Mouse (Mus musculus) embryonic facial prominence, embryonic 14.5 days (tissue): ENCODE data around the gene Otulinl. TPM values are rescaled to one million over a fixed set of nuclear protein-coding genes. Genes with fewer than 3 reads are reported as not detected.
"Not testable (repeated sequence)": the region's sequence is repeated elsewhere in the genome, so short reads cannot be mapped to it uniquely, and the experiment has no call there.

Source experiments
- ATAC-seq: fragments of 200-750 bp; cut with Nextera tagmentation; 2 replicates; pipeline ENCODE4 v1.8.0; 2017; ENCODE audit warnings: low read depth, moderate number of reproducible peaks, moderate TSS enrichment
- DNase-seq: peaks from one replicate; pipeline ENCODE4 v3.0.0-alpha.2; 2015; ENCODE audit warnings: low spot score
- H3K27ac ChIP-seq: fragments of 300-500 bp; sonication (generic); replicated peaks from 2 replicates; pipeline ENCODE4 v1.5.1; 2014; ENCODE audit warnings: low read depth, mild to moderate bottlenecking, low read length, moderate library complexity
- H3K27me3 ChIP-seq: fragments of 300-500 bp; sonication (generic); replicated peaks from 2 replicates; pipeline ENCODE4 v1.6.1; 2014; ENCODE audit warnings: low read length; ENCODE audit not compliant: control insufficient read depth, insufficient read depth
- H3K36me3 ChIP-seq: fragments of 300-500 bp; sonication (generic); 2 replicates; pipeline ENCODE4 v1.6.1; 2014; ENCODE audit warnings: low read length, mixed read lengths; ENCODE audit not compliant: control insufficient read depth, insufficient read depth
- H3K4me1 ChIP-seq: fragments of 300-500 bp; sonication (generic); 2 replicates; pipeline ENCODE4 v1.6.1; 2014; ENCODE audit warnings: antibody characterized with exemption, low read length; ENCODE audit not compliant: control insufficient read depth, insufficient read depth
- H3K4me2 ChIP-seq: fragments of 300-500 bp; sonication (generic); 2 replicates; pipeline ENCODE4 v1.6.1; 2014; ENCODE audit warnings: low read depth, mild to moderate bottlenecking, low read length, moderate library complexity, mixed read lengths
- H3K4me3 ChIP-seq: fragments of 300-500 bp; sonication (generic); 2 replicates; pipeline ENCODE4 v1.5.1; 2014; ENCODE audit warnings: low read depth, mild to moderate bottlenecking, low read length
- H3K9ac ChIP-seq: fragments of 300-500 bp; sonication (generic); 2 replicates; pipeline ENCODE4 v1.6.1; 2014; ENCODE audit warnings: low read depth, mild to moderate bottlenecking, low read length, moderate library complexity, mixed read lengths
- H3K9me3 ChIP-seq: fragments of 300-500 bp; sonication (generic); 2 replicates; pipeline ENCODE4 v1.6.1; 2016; ENCODE audit warnings: low read length; ENCODE audit not compliant: control insufficient read depth
- WGBS: fragments of 180-500 bp; shearing (Covaris S2); extraction: QIAGEN DNeasy Blood & Tissue Kit; methylation state at CpG from one replicate; pipeline ENCODE4 v1.1.7; 2014; 5-methylcytosine and 5-hydroxymethylcytosine counted together
- polyA plus RNA-seq: library from polyadenylated mRNA; unstranded; fragments of >200 nt; fragmentation: Nextera tagmentation; extraction: Ambion mirVana; gene quantifications from 2 replicates; pipeline ENCODE4 v1.2.1, GENCODE M21; 2014

The Otulinl gene
- polyA plus RNA-seq: 20.1 and 23.5 TPM in 2 replicates

DNA sequence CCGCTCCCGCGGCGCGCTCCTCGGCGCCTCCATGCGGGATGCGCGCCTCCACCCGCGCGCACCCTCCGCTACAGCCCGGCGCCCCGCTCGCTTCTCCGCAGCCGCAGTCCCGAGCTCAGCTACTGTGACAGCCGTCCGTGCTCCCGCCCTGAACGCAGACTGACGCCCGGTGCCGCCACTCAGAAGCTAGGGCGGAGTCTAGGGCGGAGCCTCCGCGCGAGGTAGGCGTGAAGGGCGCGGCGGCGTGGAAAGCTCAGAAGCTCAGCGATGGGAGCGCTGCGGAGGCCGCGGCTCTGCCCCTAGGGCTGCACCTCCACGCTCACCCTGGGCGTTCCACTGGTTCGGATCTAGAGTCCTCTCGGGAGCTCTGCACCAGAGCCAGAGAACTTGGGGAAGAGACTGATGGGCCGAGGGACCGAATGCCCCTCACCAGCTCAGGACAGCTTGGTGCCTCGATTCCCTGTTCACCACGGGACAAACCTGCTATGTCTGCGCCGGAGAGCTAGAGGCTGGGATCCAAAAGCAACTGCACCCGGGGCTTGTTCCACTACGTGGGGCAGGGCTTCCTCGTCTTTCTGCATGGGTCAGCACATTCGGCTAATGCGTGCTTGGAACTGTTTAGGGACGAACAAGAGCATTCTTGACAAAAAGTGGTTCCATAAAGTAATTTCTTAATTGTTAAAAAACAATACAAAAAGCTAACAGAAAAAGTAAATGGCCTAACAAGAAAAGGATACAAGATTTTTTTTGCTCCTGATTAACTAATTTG lies at the start of gene Otulinl:
TSS of gene Otulinl (minus strand) at position 161 of the 769 bp plus-strand sequence.
- Histone ChIP-seq H3K27me3 (no peaks in the 10 kb centered on the region), H3K4me2 (peak within 1 kb of the TSS; percentile 74), H3K36me3 (no peaks in the 10 kb centered on the region), H3K9me3 (no peaks in the 10 kb centered on the region), H3K4me1 (peaks cover 4% of the 10 kb centered on the region; the same call in 1 of the 2 replicates), H3K27ac (peak within 1 kb of the TSS; percentile 74), H3K4me3 (peak within 1 kb of the TSS; percentile 72), H3K9ac (peak within 1 kb of the TSS; percentile 74)
- ATAC-seq (peak; percentile 100), DNase-seq (peak; percentile 95)
- WGBS: 2% methylated on average over 39 of the region's 59 CpGs

DNA sequence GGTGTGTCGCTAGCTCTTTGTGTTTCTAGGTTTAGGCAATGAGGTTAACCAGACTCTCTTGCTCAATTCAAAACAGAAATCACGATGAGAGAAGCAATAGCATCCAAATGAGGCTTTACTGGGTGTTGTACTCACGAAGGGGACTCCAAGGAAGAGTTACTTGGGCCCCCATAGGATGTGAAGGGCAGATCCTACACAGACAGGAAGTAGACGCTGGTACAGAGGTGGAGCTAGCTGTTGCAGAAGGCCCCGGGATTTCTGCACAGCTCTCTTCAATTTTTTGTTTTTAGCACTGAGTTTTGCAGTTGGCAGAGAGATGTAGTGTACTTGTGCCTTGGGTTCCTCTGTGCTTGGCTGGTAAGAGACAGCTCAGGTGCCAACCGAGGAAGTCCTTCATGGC lies 44.8 kb upstream of the Otulinl start:
- Histone ChIP-seq H3K4me3 (no peak overlapping the region), H3K9me3 (no peaks in the 10 kb centered on the region), H3K4me1 (no peaks in the 10 kb centered on the region), H3K27ac (no peak overlapping the region), H3K36me3 (peaks cover 10% of the 10 kb centered on the region; the same call in 1 of the 2 replicates), H3K9ac (no peak overlapping the region), H3K4me2 (no peak overlapping the region), H3K27me3 (no peaks in the 10 kb centered on the region)
- ATAC-seq (no peak), DNase-seq (no peak)
- 71% methylated on average over 6 of the region's 6 CpGs for WGBS

DNA sequence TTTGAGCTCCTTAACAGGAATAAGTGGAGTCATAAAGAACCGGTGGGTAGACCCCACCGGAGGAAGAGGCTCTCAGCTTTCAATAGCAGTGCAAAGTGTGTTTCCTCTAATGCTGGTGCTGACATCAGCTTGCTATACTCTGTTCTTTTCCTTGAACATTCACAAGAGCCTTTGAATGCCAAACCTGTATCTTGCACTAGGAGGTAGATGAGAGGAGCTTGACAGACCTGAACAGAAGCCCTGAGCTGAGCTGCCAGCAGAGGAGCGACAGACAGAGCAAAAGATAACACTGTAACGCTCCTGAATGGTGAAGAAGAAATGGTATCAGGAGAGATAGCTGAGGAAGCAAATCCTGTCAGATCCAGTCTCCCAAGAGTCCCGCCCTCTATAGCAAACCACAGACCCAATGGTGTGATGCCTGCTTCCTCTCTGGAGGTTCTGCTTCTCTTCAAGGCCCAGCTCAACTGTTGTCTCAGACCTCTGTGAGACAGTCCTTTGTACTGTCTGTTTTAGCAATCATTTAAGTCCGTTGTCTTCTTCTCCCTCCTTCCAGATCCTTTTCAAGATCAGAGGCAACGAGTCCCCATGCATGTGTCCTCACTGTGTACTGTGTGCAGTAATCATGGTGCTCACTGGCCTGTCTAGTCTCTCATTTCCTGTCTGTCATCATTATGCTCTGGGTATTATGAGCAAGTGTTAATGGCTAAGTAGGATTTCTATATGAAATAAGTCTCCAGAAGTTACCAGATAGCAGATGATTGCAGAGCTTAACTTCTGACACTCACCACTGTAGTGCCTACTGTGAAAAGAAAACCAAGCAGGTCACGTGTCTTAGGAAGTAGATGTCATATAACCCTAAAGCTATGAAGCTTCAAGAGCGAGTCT lies 43.7 kb upstream of the Otulinl start:
- Histone ChIP-seq H3K27ac (peak overlapping the region; percentile 59; the same call in 1 of the 2 replicates), H3K4me3 (no peak overlapping the region), H3K9me3 (no peaks in the 10 kb centered on the region), H3K36me3 (peaks cover 4% of the 10 kb centered on the region; the same call in 1 of the 2 replicates), H3K4me2 (no peak overlapping the region), H3K9ac (no peak overlapping the region), H3K27me3 (no peaks in the 10 kb centered on the region), H3K4me1 (no peaks in the 10 kb centered on the region)
- WGBS: 59% methylated on average over 9 of the region's 9 CpGs
- ATAC-seq (no peak), DNase-seq (no peak)

DNA sequence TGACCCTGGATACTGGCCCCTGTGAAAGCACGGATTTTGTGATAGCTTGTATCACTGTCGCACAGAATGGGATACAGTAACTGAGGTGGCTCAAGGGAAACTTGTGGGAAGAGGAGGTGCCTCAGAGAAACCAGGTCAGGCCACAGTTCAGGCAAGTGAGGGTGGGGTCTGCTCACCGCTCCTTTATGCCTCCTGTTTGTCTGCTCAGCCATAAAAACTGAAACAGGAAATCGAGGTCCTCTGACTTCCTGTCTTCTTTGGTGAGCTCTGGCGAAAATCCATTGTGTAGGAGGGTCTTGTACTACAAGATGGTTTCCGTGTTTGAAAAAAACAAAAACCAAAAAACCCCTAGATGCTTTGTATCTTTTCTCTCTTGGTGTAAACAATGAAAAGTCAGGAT lies 42.9 kb upstream of the Otulinl start:
- no peaks in the 10 kb centered on the region for H3K9me3 ChIP-seq
- H3K4me1 ChIP-seq: no peaks in the 10 kb centered on the region
- 70% methylated on average over 6 of the region's 6 CpGs for WGBS
- no peak overlapping the region for H3K9ac ChIP-seq
- no peaks in the 10 kb centered on the region for H3K36me3 ChIP-seq
- peak; percentile 16 for DNase-seq
- H3K4me3 ChIP-seq: no peak overlapping the region
- H3K27me3 ChIP-seq: no peaks in the 10 kb centered on the region
- H3K4me2 ChIP-seq: no peak overlapping the region
- no peak for ATAC-seq
- no peak overlapping the region for H3K27ac ChIP-seq

DNA sequence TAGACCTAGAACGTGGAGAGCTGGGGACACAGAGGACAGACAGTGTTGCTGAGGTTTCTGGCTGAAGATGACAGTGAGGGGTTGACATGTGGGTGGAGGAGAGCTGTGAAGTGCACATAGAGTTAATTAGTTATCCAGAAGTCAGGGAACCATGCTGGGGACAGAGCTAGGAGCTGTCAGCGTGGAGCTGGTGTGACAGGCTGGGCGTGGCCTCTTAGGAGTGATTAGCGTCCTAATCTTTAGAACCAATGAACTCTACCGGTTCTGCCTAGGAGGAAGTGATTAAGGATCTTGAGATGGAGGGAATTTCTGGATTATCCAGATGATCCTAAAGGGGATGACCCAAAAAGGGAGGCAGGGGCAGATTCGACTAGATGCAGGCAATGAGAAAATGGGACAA lies 42.4 kb upstream of the Otulinl start:
- Histone ChIP-seq H3K4me2 (no peak overlapping the region), H3K9ac (no peak overlapping the region), H3K27ac (no peak overlapping the region), H3K27me3 (no peaks in the 10 kb centered on the region), H3K9me3 (no peaks in the 10 kb centered on the region), H3K36me3 (no peaks in the 10 kb centered on the region), H3K4me1 (no peaks in the 10 kb centered on the region), H3K4me3 (no peak overlapping the region)
- WGBS: 58% methylated on average over 6 of the region's 6 CpGs
- ATAC-seq (no peak), DNase-seq (no peak)

DNA sequence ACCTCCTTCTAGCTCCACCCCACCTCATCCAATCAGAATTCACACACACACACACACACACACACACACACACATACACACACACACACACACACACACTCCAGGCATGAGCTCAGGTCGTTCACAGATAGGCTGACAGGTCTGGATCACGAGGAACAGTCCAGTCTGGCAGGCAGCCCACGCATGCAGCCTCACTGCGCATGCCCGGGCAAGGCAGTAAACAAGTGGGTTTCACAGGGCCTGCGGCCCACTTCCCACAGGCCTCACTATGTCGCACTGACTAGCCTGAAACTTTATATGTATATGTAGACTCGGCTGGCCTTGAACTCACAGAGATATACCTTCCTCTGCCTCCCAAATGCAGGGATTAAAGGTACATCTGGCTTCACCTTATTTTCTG lies 38.9 kb upstream of the Otulinl start:
- not testable (repeated sequence) for DNase-seq, H3K4me3 ChIP-seq, H3K27ac ChIP-seq, H3K4me1 ChIP-seq, ATAC-seq, H3K27me3 ChIP-seq, H3K4me2 ChIP-seq, H3K9me3 ChIP-seq, H3K36me3 ChIP-seq, H3K9ac ChIP-seq
- 80% methylated on average over 8 of the region's 8 CpGs for WGBS

DNA sequence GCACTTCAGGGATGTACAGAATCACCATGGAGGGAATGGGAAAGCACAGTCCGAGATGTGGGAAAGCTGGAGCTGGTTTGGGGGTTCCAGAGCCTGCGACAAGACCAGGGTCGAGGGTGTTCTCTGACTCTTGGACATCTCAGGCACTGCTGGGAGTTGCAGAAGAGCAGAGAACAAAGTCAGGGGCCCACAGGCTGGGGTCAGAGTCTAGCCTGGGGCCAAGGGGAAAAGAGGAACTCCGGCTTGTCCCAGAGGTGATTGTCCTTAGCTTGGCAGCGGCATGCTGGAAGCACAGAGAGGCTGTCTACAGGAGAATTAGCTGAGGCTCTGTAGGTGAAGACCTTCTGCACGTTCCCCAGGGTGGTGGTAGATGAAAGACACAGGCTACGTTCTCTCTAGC lies 37.3 kb upstream of the Otulinl start:
- 67% methylated on average over 7 of the region's 7 CpGs for WGBS
- H3K27me3 ChIP-seq: no peaks in the 10 kb centered on the region
- H3K9me3 ChIP-seq: no peaks in the 10 kb centered on the region
- no peak for DNase-seq
- no peak overlapping the region for H3K9ac ChIP-seq
- 0 out of 2 replicates have a peak, but pooled peaks have one; percentile 50 for ATAC-seq
- H3K4me1 ChIP-seq: no peaks in the 10 kb centered on the region
- H3K36me3 ChIP-seq: no peaks in the 10 kb centered on the region
- H3K4me2 ChIP-seq: no peak overlapping the region
- H3K27ac ChIP-seq: no peak overlapping the region
- no peak overlapping the region for H3K4me3 ChIP-seq

DNA sequence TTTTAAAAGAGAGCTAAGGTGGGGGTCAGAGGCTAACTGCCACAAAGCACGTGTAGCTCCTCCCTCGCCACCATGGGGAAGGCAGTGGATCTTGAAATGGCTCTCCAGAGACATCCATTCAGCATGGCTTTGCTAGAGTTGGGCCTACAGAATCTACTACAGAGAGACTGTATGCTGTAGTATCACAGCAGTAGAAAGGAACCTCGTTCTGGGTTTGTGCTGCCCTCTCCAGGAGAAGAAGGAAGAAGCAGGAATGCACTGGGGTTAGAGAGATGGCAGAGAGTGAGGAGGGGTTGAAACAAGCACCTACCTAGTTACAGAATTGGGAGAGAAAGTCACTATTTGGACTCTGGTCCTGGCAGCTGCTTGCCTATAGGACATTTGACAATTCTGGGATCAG lies 34.0 kb upstream of the Otulinl start:
- Histone ChIP-seq H3K9me3 (no peaks in the 10 kb centered on the region), H3K9ac (peak overlapping the region; percentile 30; the same call in 1 of the 2 replicates), H3K27me3 (no peaks in the 10 kb centered on the region), H3K27ac (no peak overlapping the region), H3K36me3 (no peaks in the 10 kb centered on the region), H3K4me2 (no peak overlapping the region), H3K4me1 (no peaks in the 10 kb centered on the region), H3K4me3 (no peak overlapping the region)
- 32% methylated on average over 3 of the region's 3 CpGs for WGBS
- DNase-seq (peak; percentile 28), ATAC-seq (peak; percentile 70; the same call in 1 of the 2 replicates)
